Mouse (Mus musculus): Measurements from ENCODE around the gene Psmc3.

The Psmc3 gene

DNA sequence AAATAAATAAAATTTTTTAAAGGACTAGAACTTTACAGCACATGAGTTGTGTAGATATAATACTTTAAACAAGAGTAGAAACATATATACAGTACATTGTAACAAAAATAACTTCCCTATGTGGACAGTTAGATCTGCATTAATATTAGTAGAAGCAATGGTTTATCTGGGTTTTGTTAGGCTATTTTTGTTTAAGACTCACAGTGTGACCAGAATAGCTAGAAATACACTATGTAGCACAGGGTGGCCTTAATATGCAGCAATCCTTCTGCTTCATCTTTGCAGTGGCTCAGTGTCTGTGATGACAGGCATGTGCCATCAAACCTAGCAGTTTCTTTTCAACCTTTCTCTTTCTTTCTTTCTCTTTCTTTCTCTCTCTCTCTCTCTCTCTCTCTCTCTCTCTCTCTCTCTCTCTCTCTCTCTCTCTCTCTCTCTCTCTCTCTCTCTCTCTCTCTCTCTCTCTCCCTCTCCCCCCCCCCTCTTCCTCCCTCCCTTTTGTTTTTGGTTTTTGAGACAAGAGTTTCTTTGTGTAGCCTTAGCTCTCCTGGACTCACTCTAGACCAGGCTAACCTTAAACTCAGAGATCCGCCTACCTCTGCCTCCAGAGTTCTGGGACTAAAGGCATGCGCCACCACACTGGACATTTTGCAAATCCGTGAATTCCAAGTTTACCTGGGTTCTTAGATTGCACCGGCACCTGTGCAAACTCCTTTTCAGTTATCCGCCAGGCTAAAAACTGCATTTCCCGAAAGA lies 452 bp upstream of the Psmc3 start:
- peak; percentile 15 for DNase-seq

DNA sequence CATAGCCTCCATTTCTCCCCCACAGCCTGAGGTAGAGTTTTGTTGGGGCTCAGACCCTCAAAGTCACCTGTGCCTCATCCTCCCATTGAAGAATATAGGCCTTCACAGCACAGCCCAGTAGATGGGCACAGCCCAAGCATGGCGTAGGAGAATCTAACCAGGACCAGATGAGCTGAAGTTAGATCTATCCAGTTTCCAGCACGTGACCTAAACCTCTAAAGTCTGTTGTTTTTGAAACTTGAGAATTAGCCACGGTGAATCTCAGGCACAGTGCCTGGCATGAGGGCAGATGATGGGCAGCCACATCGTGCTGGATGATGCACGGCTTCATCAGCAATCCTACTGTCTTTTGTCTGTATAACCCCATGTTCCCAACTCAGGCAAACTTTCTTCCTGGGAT lies 4.6 kb downstream of the Psmc3 start:
- no peak for DNase-seq

DNA sequence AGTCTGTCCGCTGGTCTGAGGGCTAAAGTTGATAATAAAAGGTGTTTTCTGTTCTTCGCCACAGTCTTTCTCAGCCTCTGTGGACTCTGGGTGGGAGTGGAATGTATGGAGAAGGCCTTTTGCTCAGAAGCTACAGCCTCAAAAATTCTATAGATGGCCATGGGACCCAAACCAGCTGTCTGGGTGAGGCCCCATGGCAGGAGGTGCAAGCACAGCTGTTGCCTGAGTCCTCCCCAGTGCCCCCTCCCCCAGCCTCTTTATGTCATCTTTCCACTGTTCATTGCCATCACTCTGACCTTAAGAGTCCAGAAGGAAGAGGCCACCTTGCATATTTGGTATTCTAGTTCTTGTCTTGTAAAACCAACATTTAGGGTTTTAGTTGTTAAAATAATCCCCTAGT lies 5.6 kb downstream of the Psmc3 start:
- DNase-seq = no peak

DNA sequence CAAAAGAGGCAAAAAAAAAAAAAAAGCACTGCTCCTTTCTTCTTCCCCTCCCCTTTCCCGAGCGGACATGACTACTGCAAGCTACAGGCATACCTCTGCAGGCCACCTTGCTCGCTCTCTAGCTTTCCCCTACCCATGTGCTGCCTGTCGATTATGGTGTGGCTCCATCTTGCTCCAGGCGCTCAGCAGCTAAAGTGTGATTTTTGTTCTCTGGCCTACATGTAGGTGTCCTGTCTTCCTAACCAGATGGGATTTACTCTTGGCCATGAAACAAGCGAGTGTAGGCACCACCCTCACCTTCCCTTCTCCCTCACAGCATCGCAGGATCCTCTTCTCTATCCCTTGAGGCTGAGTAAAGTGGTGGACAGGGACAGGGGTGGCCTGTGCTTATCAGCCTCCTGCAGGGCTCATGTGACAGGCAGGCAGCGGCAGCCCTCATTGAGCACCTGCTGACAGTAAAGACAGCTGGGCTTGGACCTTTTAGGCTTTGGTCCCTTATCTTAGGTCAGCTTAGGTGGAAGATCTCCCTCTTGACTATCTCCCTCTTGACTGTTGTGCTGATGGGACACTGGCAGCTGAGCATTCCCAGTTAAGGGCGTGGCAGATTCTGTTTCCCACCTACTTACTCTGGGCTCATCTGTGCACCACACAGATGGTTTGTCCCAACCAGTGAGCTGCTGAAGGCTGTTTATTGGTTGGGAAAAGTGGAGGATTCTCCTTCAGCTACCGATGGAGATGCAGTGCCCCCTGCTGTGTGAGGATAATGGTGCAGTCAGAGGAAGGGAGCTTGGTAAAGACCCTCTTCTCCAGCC lies 6.9 kb downstream of the Psmc3 start:
- peak; percentile 74 for DNase-seq

DNA sequence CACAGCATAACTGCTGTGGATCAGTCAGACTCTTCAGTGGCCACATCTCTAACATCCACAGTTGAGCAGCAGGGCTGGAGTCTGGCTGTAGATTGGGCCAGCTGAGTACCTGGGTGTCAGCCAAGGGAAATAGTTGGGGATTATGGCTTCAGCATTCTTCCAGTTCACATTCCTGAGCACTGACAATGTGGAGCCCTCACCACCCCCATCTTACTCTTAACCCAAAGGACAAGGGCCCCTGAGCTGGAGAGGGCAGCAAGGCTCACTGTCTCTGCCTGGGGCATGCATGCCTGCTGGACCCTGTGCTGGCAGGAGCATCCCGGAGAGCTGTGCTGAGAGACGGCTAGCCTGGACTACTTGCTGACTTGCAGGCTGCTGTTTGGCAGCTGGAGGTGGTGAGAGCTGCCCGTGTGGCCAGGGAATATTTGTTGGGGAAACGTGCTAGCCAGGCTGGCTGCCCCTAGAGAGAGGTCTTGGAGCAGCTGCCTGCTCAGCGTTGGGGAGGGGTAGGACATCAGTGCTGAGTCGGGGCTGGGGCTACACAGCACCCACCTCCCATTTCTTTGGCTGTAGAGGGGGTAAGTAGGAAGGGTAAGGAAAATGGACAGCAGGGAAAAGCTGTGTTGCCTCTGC lies 8.2 kb downstream of the Psmc3 start:
- DNase-seq = no peak

DNA sequence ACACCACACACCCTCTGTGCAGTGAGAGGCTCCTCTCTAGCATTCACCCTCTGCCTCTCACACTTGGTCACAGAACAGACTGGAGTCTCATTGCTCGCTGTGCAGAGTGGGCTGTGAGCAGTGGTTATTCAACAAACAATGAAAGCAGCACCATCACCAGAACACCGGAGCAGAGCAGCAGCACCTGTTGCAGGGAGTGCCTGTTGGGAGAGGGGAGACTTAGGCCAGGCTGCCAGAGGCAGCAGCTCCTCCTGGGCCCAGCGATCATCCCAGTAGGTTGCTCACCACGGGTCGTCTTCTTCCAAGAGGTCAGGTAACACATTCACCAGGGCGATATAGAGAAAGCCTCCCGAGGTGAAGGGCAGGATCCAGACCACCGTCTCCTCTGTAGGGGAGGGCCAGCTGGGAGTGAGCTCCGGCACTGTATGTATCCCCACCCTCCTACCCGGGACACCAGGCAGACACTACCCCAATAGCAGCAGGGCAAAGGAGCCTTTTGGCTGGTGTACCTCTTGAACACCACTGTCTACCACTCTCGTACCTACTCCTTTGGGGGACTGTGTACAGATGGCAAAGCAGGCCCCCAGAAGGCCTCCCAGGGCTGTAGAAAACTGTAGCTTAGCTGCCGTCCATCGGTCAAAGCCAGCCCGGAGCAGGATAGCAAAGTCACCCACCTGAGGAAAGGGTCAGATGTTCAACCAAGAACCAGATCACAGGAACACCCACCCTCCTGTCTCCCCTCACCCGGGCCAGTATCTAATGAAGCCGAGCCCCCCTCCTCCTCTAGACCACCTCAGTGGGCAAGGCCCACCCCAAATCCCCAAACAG lies 9.2 kb downstream of the Psmc3 start:
- no peak for DNase-seq

DNA sequence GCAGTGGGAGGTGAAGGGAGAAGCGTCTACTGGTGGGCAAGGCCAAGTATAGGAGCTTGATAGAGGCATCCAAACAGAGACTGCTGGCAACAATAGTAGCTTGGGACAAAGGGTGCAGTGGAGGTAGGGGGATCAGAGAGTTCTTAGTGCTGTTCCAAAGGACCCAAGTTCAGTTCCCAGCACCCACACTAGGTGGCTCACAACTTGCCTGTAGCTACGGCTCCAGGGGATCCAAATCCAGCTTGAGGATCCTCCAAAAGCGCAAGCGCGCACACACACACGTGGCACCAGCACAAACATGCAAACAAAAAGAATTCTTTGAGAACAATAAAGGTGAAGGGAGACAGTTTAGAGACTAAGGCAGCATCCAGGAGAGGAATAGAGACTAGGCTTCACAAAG lies 10.4 kb downstream of the Psmc3 start:
- DNase-seq = no peak

DNA sequence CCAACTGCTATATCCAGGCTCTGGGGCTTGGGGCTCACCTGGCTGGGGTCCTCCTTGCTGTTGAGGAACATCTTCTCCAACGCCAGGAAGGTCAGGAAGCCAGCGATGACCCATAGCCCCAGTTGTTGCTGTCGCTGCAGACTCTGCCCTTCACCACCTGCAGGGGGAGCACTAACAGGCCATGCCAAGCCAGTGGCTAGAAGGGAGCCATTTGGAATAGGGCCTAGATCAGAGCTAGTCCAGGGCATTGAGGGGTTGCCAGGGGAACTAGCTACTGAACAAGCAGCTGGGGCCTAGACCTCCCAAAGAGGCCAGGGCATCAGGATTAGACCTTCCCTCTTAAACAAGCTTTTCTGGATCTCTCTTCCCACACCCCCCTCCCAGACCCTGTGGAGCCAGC lies 11.7 kb downstream of the Psmc3 start:
- peak; percentile 71 for DNase-seq

DNA sequence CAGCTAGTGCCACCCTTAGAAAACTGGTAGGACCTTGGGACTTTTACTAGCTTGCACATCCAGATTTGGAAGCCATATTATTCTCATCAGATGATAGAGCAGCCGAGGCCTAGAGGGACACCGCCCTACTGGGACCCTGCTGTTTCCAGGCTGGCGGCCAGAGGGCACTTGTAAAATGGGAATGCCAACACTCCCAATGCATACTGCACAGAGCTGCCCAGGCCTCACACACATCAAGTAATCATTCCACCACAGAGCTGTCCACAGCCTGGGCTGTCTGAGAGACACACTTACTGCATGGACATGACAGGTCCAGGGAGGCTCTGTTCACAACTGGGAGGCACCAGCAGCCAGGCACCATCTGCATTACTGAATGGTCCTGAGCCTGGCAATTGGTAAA lies 12.6 kb downstream of the Psmc3 start:
- DNase-seq = no peak

DNA sequence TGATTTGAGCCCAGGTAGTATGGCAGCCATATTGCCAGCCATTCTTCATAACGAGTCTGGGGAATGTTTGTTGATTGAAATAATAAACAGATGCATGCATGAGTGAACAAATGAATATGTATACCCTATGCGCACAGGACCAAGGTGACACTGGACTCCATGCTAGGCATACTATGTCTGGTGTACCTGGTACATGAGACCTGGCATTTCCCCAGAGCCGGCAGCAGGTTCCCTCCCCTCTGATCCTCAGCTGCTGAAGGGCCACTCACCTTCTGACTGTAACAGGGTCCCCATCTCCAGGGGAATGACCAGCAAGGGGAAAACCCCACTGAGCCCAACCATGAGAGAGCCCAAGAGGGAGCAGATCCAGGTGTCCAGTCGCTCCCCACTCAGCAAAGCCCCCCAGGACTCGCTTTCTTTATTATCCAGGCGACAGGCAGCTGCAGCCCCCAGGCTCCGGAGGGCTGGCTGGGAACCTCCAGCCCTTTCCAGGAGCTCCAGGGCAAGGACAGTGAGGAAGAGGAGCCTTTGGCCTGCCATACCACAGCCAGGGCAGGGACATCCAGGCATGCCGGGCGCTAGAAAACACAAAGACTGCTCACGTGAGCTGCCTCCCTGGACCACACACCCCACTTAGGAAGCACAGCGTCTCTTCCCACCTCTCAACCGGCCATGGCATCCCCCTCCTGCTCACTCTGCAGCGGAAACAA lies 14.5 kb downstream of the Psmc3 start:
- DNase-seq = no peak

DNA sequence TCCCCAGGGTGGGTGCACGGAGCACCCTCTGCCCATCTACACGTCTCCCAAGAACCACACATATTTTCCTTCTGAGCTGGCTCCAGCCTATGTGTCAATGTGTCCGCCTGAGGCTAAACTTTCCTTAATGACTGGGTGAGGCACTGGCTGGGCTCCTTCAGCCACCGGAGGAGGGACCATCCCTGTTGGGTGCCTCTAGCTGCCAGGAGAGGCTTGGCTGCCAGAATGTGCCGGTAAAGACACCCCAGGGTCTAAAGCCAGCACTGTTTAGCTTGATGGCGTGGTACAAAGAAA lies 15.0 kb downstream of the Psmc3 start:
- DNase-seq = no peak

DNA sequence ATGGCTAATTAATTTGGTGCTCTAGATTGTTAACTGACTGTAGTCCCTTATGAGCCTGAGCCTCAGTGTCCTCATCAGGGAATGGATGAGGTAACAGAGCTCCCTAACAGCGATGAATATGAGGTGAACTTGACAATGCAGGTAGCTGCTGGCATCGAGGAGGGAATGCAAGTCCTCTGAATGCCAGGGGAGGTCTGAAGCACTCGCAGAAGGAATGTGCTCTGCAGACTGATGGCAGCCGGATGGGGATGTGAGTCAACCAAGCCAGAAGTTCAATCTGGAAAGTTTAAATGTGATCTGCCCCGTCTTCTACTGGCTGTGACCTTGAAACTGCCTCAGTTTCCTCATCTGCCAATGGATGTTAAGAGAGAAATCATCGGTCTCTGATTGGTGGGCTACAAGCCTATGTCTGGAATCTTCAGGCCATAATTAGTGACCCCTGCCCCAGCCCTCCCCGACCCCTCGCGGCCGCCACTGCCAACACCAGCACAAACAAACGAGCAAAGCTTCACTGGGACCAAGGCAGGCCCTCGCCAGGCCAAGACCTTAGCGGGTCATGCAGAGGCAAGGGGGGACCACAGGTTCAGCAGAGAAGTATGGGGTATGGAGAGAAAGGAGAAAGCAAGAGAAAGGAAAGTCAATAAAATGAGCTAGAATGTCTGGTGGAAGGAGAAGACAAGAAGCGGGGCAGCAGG lies 15.6 kb downstream of the Psmc3 start:
- no peak for DNase-seq

DNA sequence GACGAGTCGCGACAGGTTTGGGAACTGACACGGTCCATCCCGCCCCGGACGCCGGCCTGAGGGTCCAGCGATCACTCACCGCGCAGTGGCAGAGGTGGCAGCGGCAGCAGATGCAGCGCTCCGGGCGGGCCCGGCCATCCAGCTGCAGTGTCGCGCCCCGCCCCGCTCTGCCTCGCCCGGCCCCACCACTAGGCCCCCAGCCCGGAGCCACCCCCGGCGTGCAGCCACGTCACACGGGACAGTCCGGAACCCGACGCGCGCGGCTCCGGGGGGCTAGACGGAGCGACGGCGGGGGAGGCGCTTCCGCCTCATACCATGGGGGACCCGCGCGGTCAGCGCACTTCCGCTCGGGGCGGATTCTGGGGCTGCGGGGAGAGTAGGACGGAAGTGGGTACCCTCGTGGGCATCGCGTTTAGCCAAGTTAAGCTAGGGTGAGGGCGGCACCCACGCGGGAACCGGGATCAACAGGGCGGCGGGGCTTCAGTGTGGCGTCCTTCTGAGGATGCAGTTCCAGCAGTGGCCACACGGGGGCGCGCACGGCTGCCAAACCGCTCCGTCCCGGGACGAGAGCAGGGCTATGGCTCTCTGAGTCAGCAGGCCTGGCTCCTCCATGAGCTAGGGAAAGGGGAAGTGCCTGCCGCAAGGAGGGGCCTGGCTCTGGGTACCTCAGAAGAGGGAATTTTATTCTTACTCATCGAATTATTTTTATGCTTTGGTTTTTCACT lies 16.4 kb downstream of the Psmc3 start, which contains the start of gene Slc39a13:
Slc39a13 (minus strand) TSS at position 342 of the 725 bp plus-strand sequence.
- peak; percentile 97 for DNase-seq

DNA sequence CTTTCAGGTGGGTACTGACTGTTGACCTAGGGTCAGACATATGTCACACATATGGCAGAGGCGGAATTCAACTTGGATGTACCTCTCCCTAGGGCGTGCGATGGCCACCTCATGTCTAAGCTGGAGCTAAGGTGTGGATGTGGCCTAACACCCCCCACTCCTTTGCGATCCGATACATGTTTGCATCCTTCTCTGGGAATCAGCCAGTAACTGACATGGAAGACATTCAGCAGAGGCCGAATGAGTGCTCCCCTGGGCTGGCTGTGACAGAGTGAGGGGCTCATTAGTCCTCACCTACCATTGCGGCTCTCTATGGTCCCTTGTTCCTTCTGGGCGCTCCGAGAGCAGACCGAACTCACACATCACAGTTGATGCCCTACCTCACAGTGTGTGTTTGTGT lies 17.2 kb downstream of the Psmc3 start:
- DNase-seq = no peak

DNA sequence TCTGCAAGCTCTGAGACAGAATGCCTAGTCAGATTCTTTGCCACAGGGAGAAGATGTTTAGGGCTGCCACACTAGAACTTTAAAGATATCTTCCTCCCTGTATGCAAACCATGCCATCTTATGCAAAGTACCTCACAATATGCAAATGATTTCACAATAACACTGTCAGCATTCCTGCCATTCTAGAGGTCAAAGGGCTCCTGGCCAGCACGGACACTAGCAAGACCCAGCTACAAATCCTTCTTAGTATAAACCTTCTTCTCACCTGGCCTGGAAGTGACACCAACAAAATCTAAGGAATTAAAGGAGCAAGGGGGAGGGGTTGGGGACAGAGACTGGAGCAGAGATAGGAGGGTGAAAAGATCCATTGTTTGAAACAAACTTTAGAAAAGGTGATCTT lies 18.3 kb downstream of the Psmc3 start:
- no peak for DNase-seq

DNA sequence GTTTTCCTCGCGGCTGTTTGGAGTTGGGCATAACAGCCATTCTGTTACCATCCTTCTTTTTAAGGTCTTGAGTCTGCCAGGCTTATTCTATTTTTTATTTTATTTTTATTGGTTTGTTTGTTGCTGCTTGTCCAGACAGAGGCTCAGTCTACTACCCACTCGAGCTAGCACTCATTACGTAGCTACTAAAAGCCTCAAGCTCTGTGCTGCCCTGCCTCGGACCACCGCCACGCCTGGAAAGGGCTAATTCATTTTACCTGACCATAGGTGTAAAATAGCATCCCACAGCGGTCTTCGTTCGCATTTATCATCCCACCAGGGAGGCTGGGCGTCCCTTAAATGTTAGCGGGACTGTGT lies 24.1 kb downstream of the Psmc3 start:
- DNase-seq = no peak

DNA sequence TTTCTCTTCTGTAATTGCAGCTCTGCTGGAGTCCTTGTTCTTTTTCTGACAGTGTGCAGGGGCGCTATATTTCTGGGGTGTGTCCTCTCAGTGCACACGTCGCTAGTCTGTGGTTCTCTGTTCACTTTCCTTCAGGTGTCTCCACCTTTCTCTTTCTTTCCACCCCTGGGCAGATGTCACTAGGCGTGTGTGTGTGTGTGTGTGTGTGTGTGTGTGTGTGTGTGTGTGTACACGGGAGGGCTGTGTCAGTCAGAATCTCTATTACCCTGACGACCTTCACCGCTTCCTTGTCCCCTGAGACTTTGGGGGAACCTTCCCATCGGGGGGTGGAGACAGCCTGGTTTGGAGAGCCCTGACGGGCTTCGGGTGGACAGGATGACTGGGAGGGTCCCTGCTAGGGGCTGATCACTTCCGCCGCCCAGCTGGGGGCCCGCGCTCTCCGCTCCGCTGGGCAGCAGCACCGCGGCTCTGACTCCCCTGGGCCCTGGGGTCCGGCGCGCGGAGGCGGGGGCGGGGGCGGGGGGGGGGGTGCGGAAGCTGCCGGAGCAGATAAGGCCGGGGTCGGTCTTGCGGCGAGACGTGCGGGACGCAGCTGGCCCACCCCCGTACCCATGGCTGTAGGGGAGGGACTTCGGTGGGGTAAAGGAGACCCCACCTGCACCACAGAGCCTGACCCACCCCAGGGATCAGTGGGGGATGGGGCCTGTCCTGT lies 24.7 kb downstream of the Psmc3 start:
- DNase-seq = peak; percentile 72

DNA sequence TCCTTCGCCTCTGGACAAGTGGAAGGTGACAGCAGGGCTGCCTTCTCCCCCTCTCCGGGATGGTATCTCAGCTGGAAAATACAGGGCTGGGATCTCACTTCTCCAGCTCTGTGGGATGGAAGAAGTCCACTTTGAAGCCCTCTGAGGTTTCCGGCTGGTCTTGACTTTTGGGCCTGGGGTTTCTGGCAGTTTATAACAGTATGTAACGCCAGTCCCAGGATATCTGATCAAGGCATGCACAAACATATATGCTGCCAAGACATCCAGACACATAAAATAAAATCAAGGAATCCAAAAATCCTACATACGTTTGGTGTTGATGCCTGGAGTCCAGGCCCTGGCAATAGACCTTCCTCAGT lies 25.2 kb downstream of the Psmc3 start:
- no peak for DNase-seq

DNA sequence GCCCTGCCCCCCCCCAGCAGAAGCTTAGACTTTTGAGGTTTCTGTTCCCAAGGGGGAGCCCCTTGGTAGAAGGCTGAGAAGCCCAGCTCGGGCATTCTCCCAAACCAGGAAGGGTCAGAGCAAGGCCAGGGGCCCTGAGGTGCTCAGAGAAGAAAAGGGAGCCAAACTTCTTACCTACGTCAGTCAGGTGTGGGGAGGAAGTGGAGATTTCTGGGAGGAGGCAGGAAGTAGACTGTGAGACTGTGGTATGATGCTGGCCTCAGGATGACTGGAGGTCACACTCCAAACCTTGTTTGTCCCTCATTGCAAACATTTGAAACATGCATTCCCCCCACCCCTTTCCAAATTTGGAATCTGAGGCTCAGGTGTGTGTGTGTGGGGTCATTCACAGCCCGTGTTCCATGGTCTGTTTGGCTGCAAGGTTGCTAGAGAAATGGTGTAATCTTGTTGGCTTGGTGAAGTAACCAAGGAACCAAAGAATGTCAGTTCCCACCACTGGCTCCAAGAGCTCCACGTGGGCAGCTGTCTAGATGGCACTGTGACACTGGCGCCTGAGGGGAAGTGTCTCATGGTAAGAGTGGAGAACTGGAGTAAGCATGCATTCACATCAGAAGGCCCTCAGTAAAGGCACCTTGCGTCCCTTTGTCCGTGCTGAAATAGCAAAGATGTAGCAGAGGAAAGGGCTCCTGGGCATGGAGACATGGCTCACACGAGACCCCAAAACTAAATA lies 27.1 kb downstream of the Psmc3 start:
- no peak for DNase-seq
